Mouse (Mus musculus): ENCODE measurements around the gene Snx29. TPM values are rescaled to one million over a fixed set of nuclear protein-coding genes. Genes with fewer than 3 reads are reported as not detected.

Snx29 gene
- polyA plus RNA-seq, 1 experiment: not detected

DNA sequence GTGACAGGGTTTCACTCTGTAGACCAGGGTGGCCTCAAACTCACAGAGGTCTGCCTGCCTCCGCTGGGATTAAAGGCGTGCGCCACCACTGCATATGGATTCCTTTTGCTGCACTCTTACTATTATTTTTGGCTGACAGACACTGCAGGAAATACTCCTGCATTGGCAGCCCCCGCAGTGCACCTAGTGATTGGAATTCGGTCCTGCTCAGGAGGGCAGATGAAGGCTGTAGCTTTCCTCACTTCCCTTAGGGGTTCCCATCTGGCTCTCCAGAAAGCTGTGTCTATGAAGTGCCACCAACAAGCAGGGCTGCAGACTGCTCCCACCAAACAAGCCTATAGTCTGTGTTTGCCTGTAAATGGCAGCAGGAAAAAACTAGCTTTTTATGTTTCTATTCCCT lies 215.0 kb downstream of the Snx29 start:
- 77% methylated on average over 5 of the region's 5 CpGs for whole genome bisulfite sequencing

DNA sequence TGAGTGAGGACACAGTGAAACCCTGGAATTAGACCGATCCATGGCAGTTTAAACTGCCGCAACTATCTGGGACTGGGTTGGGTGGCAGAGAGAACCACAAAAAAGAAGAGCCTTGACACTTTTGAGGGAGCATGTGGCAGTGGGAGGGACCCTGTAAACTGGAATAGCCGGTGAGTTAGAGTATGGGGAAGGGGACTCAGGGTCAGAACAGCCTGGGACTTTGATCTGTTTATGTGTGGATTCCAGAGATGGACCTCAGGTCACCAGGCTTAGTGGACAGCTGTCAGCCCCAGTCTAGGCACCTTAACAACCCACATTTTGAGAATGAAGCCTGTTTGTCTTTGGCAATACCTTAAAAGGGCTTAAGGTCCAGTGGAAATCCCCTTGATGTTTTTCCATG lies 215.5 kb downstream of the Snx29 start:
- 75% methylated on average over 3 of the region's 3 CpGs for WGBS
- Histone ChIP-seq H3K27ac (ENCODE audit: insufficient read depth, low read depth, low read length) (no peak overlapping the region), H3K4me1 (ENCODE audit: control insufficient read depth, insufficient read depth, low read length) (no peaks in the 10 kb centered on the region; the same call in 1 of the 2 replicates), H3K4me3 (ENCODE audit: insufficient read depth, low read depth, low read length) (no peak overlapping the region)
- no peak for TF ChIP-seq POLR2A (IDR thresholded peaks at IDR 0.05; ENCODE audit: insufficient read depth, low read depth, low read length)
- no peak for TF ChIP-seq CTCF (IDR thresholded peaks at IDR 0.05; ENCODE audit: insufficient read depth, low read depth, low read length)

More for the DNA sequence above, 215.0 kb downstream of the Snx29 start:
- Histone ChIP-seq H3K4me3 (ENCODE audit: insufficient read depth, low read depth, low read length) (no peak overlapping the region), H3K27ac (ENCODE audit: insufficient read depth, low read depth, low read length) (no peak overlapping the region), H3K4me1 (ENCODE audit: control insufficient read depth, insufficient read depth, low read length) (no peaks in the 10 kb centered on the region; the same call in 1 of the 2 replicates)
- TF ChIP-seq CTCF (IDR thresholded peaks at IDR 0.05; ENCODE audit: insufficient read depth, low read depth, low read length) (no peak), POLR2A (IDR thresholded peaks at IDR 0.05; ENCODE audit: insufficient read depth, low read depth, low read length) (no peak)

DNA sequence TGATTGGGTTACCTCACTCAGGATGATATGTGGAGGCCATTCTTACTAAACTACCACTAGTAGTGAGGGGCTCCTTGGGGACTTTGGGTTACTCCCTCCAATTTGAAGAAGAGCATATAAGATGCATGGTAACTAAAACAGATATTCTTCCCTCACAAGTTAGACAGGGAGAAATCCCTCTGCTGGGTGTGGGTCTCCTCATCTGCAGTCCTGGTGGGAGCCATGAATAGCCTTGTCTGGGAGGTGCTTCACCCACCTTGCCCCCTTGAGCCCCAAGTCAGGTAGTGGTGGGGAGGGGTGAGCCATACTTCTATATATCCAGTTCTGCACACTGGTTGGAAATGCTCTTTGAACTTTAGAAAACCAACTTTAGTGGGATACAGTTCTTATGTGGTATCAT lies 218.3 kb downstream of the Snx29 start:
- Histone ChIP-seq H3K4me3 (ENCODE audit: insufficient read depth, low read depth, low read length) (no peak overlapping the region), H3K4me1 (ENCODE audit: control insufficient read depth, insufficient read depth, low read length) (no peaks in the 10 kb centered on the region), H3K27ac (ENCODE audit: insufficient read depth, low read depth, low read length) (no peak overlapping the region)
- TF ChIP-seq CTCF (IDR thresholded peaks at IDR 0.05; ENCODE audit: insufficient read depth, low read depth, low read length) (no peak), POLR2A (IDR thresholded peaks at IDR 0.05; ENCODE audit: insufficient read depth, low read depth, low read length) (no peak)

DNA sequence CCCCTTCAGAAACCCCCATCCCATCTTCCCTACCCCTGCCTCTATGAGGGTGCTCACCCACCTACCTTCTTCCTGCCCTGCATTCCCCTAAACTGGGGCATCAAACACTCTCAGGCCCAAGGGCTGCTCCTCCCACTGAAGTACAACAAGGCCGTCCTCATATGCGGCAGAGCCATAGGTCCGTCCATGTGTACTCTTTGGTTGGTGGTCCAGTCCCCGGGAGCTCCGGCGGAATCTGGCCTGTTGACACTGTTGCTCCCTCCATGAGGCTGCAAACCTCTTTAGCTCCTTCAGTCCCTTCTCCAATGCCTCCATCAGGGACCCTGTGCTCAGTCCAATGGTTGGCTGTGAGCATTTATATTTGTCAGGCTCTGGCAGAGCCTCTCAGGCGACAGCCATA lies 219.1 kb downstream of the Snx29 start:
- 97% methylated on average over 7 of the region's 7 CpGs for WGBS
- TF ChIP-seq CTCF (IDR thresholded peaks at IDR 0.05; ENCODE audit: insufficient read depth, low read depth, low read length) (no peak), POLR2A (IDR thresholded peaks at IDR 0.05; ENCODE audit: insufficient read depth, low read depth, low read length) (no peak)
- Histone ChIP-seq H3K4me3 (ENCODE audit: insufficient read depth, low read depth, low read length) (no peak overlapping the region), H3K4me1 (ENCODE audit: control insufficient read depth, insufficient read depth, low read length) (no peaks in the 10 kb centered on the region), H3K27ac (ENCODE audit: insufficient read depth, low read depth, low read length) (no peak overlapping the region)

DNA sequence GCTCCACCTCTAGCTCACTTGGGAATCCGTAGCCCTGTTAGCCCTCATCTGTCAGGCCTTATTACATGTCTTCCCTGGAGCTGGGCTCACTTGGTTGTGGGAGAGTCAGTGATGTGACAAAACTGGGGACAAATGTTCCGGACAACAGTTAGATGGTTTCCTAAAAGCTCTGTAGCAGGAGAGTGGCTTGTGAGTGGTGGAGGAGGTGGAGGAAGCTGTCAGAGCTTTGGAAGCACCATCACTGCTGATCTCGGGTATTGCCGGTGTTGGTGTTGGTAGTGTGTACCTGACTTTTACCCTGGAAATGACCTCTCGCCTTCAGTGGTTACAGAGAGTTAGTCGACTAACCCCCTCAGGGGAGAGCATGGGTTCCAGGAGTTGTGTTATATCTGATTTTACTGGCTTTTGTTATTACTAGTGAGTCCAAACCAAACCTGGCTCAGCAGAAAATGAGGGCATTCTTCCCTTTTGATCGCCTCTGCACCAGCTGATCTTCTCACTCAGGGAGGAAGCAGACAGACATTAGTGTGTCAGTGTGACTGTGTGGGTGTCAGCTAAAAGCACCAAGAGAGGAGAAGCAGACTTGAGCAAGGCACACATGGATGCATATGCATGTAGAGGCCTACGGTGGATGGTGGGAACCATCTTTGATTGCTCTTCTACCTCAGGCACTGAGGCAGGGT lies 227.5 kb downstream of the Snx29 start:
- H3K4me1 ChIP-seq (ENCODE audit: control insufficient read depth, insufficient read depth, low read length): no peaks in the 10 kb centered on the region
- 88% methylated on average over 8 of the region's 8 CpGs for WGBS
- H3K27ac ChIP-seq (ENCODE audit: insufficient read depth, low read depth, low read length): no peak overlapping the region
- no peak overlapping the region for H3K4me3 ChIP-seq (ENCODE audit: insufficient read depth, low read depth, low read length)
- TF ChIP-seq CTCF (IDR thresholded peaks at IDR 0.05; ENCODE audit: insufficient read depth, low read depth, low read length) (no peak), POLR2A (IDR thresholded peaks at IDR 0.05; ENCODE audit: insufficient read depth, low read depth, low read length) (no peak)

DNA sequence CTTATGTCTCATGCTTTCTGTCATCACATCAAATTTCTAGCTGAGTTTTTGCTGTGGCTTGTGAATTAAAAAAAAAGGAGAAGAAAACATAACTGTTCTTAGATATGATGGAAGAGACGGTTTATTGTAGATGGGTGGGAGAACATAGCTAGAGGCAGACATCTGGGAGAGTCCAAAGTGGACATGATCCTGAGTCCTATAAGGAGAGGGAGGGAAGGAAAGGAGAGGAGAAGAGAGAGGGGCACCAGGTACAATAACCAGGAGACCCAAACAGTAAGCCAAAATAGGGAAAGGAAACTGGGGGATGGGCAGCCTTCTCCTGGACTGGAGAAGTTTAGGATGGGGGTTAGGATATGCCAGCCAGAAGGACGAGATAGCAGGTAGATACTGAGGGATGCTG lies 239.0 kb downstream of the Snx29 start:
- H3K4me3 ChIP-seq (ENCODE audit: insufficient read depth, low read depth, low read length): no peak overlapping the region
- WGBS: 97% methylated on average over 2 of the region's 2 CpGs
- TF ChIP-seq POLR2A (IDR thresholded peaks at IDR 0.05; ENCODE audit: insufficient read depth, low read depth, low read length) (no peak), CTCF (IDR thresholded peaks at IDR 0.05; ENCODE audit: insufficient read depth, low read depth, low read length) (no peak)
- no peaks in the 10 kb centered on the region for H3K4me1 ChIP-seq (ENCODE audit: control insufficient read depth, insufficient read depth, low read length)
- H3K27ac ChIP-seq (ENCODE audit: insufficient read depth, low read depth, low read length): no peak overlapping the region

DNA sequence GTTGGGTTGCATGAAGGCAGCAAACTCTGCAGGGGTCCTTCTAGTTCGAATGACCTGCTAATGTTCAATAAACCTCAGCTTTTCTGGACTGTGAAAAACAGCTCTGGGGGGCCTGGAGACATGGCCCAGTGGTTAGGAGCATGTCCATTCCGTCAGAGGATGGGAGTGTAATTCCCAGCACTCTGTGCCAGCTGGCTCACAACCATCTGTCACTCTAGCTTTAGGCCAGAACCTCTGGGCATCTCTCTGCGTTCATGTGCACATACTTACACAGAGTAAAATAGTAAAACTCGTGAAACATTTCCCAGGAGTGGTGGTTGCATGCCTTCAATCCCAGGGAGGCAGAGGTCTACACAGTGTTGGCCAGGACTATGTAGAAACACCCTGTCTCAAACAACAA lies 241.1 kb downstream of the Snx29 start:
- Histone ChIP-seq H3K27ac (ENCODE audit: insufficient read depth, low read depth, low read length) (no peak overlapping the region), H3K4me3 (ENCODE audit: insufficient read depth, low read depth, low read length) (no peak overlapping the region), H3K4me1 (ENCODE audit: control insufficient read depth, insufficient read depth, low read length) (peaks cover under 1% of the 10 kb centered on the region; the same call in 1 of the 2 replicates)
- TF ChIP-seq POLR2A (IDR thresholded peaks at IDR 0.05; ENCODE audit: insufficient read depth, low read depth, low read length): no peak
- no peak for TF ChIP-seq CTCF (IDR thresholded peaks at IDR 0.05; ENCODE audit: insufficient read depth, low read depth, low read length)
- WGBS: 65% methylated on average over 4 of the region's 4 CpGs

DNA sequence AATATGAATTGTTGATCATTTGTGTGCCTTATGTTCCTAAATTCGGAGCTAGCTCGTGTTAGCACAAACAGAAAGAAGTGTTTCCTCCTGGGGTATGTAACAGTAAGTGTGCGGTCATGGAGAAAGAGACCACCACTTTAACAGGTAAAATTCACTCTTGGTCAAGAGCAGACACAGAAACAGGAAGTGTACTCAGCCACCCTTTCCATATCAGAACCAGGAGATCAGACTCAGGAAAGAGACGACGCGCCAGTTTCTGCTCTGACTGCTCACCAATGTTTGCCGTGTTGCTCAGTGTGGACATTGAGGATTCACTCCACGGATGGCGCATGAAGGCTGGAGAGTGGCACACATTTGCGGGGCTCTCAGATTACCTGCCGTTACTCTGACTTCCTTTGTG lies 242.4 kb downstream of the Snx29 start:
- Histone ChIP-seq H3K27ac (ENCODE audit: insufficient read depth, low read depth, low read length) (no peak overlapping the region), H3K4me1 (ENCODE audit: control insufficient read depth, insufficient read depth, low read length) (peaks cover 3% of the 10 kb centered on the region; the same call in 1 of the 2 replicates), H3K4me3 (ENCODE audit: insufficient read depth, low read depth, low read length) (no peak overlapping the region)
- 92% methylated on average over 11 of the region's 11 CpGs for WGBS
- no peak for TF ChIP-seq CTCF (IDR thresholded peaks at IDR 0.05; ENCODE audit: insufficient read depth, low read depth, low read length)
- no peak for TF ChIP-seq POLR2A (IDR thresholded peaks at IDR 0.05; ENCODE audit: insufficient read depth, low read depth, low read length)

DNA sequence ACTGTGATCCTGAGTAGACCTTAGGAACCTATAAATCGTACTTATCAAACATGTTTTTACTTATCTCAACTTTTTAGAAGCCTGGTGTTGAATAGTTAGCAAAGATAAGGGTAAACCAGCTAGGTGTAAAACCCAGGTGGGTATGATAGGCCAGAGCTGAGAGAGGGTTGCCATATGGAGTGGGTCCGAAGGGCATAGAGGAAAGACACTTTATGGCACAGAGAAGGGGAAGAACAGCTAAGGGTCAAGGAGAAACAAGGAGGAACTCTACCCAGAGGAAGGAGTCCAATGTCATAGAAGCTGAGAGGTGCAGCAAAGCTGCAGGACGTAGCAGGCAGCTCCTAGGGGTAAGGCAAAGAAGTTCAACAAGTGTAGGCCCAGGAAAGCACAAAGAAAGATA lies 244.9 kb downstream of the Snx29 start:
- H3K4me3 ChIP-seq (ENCODE audit: insufficient read depth, low read depth, low read length): no peak overlapping the region
- no peak overlapping the region for H3K27ac ChIP-seq (ENCODE audit: insufficient read depth, low read depth, low read length)
- WGBS: 91% methylated on average over 3 of the region's 3 CpGs
- peaks cover 3% of the 10 kb centered on the region; the same call in 1 of the 2 replicates for H3K4me1 ChIP-seq (ENCODE audit: control insufficient read depth, insufficient read depth, low read length)
- no peak for TF ChIP-seq CTCF (IDR thresholded peaks at IDR 0.05; ENCODE audit: insufficient read depth, low read depth, low read length)
- no peak for TF ChIP-seq POLR2A (IDR thresholded peaks at IDR 0.05; ENCODE audit: insufficient read depth, low read depth, low read length)
